Mouse (Mus musculus) kidney, postnatal 0 days (tissue): ENCODE results near the gene Lrmda. TPM values are rescaled to one million over a fixed set of nuclear protein-coding genes. Genes with fewer than 3 reads are reported as not detected.

Experiments
- ATAC-seq: fragments of 200-750 bp; cut with Nextera tagmentation; replicated peaks from 2 replicates; pipeline ENCODE4 v1.8.0; 2017; ENCODE audit warnings: low read depth, moderate number of reproducible peaks, moderate TSS enrichment, moderate library complexity; ENCODE audit not compliant: low FRiP score
- DNase-seq: peaks from one replicate; pipeline ENCODE4 v3.0.0-alpha.2; 2016; ENCODE audit warnings: low spot score
- H3K27ac ChIP-seq: fragments of 300-500 bp; sonication (generic); 2 replicates; pipeline ENCODE4 v1.5.1; 2014; ENCODE audit warnings: mild to moderate bottlenecking
- H3K27me3 ChIP-seq: fragments of 300-500 bp; sonication (generic); 2 replicates; pipeline ENCODE4 v1.6.1; 2014; ENCODE audit warnings: low read length, mixed read lengths; ENCODE audit not compliant: insufficient read depth
- H3K36me3 ChIP-seq: fragments of 300-500 bp; sonication (generic); 2 replicates; pipeline ENCODE4 v1.6.1; 2014; ENCODE audit warnings: low read length, mixed read lengths; ENCODE audit not compliant: insufficient read depth
- H3K4me1 ChIP-seq: fragments of 300-500 bp; sonication (generic); replicated peaks from 2 replicates; pipeline ENCODE4 v1.6.1; 2014; ENCODE audit warnings: antibody characterized with exemption, low read length, mixed read lengths; ENCODE audit not compliant: insufficient read depth
- H3K4me2 ChIP-seq: fragments of 300-500 bp; sonication (generic); 2 replicates; pipeline ENCODE4 v1.6.1; 2014; ENCODE audit warnings: mild to moderate bottlenecking, low read length, moderate library complexity, mixed read lengths
- H3K4me3 ChIP-seq: fragments of 300-500 bp; sonication (generic); replicated peaks from 2 replicates; pipeline ENCODE4 v1.5.1; 2014; ENCODE audit warnings: low read depth, low read length
- H3K9ac ChIP-seq: fragments of 300-500 bp; sonication (generic); 2 replicates; pipeline ENCODE4 v1.6.1; 2014; ENCODE audit warnings: low read depth, low read length
- H3K9me3 ChIP-seq: fragments of 300-500 bp; sonication (generic); replicated peaks from 2 replicates; pipeline ENCODE4 v1.6.1; 2016; ENCODE audit warnings: low read length, inconsistent platforms, mixed read lengths
- CTCF ChIP-seq: IDR thresholded peaks from 2 replicates; pipeline ENCODE4 v1.5.1; 2016; ENCODE audit warnings: antibody characterized with exemption, low read depth, mild to moderate bottlenecking, moderate library complexity
- WGBS: fragments of 180-500 bp; shearing (Covaris S2); extraction: QIAGEN DNeasy Blood & Tissue Kit; methylation state at CpG from one replicate; pipeline ENCODE4 v1.1.7; 2014; 5-methylcytosine and 5-hydroxymethylcytosine counted together
- polyA plus RNA-seq: library from polyadenylated mRNA; unstranded; fragments of >200 nt; fragmentation: Nextera tagmentation; extraction: Ambion mirVana; gene quantifications from 2 replicates; pipeline ENCODE4 v1.2.1, GENCODE M21; 2015

The Lrmda gene
- polyA plus RNA-seq, 1 experiment from 2014 or later: 0.83 TPM

GRCm38 (mm10) chr14:22727548-22727947, 708.0 kb downstream of the Lrmda start:
- no peaks in the 10 kb centered on the region for H3K36me3 ChIP-seq
- no peaks in the 10 kb centered on the region for H3K9me3 ChIP-seq
- H3K4me3 ChIP-seq: no peak overlapping the region
- no peak for TF ChIP-seq CTCF
- no peak overlapping the region for H3K4me2 ChIP-seq
- ATAC-seq (no peak), DNase-seq (no peak)
- H3K4me1 ChIP-seq: no peaks in the 10 kb centered on the region
- no peak overlapping the region for H3K27ac ChIP-seq
- 66% methylated on average over 2 of the region's 2 CpGs for WGBS
- H3K9ac ChIP-seq: no peak overlapping the region
- no peaks in the 10 kb centered on the region for H3K27me3 ChIP-seq

GRCm38 (mm10) chr14:22728611-22729223, 709.2 kb downstream of the Lrmda start:
- no peak overlapping the region for H3K9ac ChIP-seq
- H3K36me3 ChIP-seq: no peaks in the 10 kb centered on the region
- TF ChIP-seq CTCF: no peak
- H3K27me3 ChIP-seq: no peaks in the 10 kb centered on the region
- no peak overlapping the region for H3K27ac ChIP-seq
- no peak overlapping the region for H3K4me2 ChIP-seq
- H3K4me3 ChIP-seq: no peak overlapping the region
- DNase-seq (no peak), ATAC-seq (no peak)
- H3K4me1 ChIP-seq: no peaks in the 10 kb centered on the region
- 81% methylated on average over 8 of the region's 8 CpGs for WGBS
- H3K9me3 ChIP-seq: no peaks in the 10 kb centered on the region

- ATAC-seq (no peak), DNase-seq (no peak)
- Histone ChIP-seq H3K9ac (no peak overlapping the region), H3K36me3 (no peaks in the 10 kb centered on the region), H3K9me3 (no peaks in the 10 kb centered on the region), H3K4me1 (no peaks in the 10 kb centered on the region), H3K4me3 (no peak overlapping the region), H3K27me3 (no peaks in the 10 kb centered on the region), H3K27ac (no peak overlapping the region), H3K4me2 (no peak overlapping the region)
- TF ChIP-seq CTCF: no peak
- WGBS: 68% methylated on average over 11 of the region's 11 CpGs
These were observed 719.1 kb downstream of the Lrmda start for GRCm38 (mm10) chr14:22738603-22739002.

- ATAC-seq (no peak), DNase-seq (no peak)
- no peaks in the 10 kb centered on the region for H3K9me3 ChIP-seq
- no peak for TF ChIP-seq CTCF
- H3K4me1 ChIP-seq: peaks cover 4% of the 10 kb centered on the region; the same call in 1 of the 2 replicates
- no peak overlapping the region for H3K4me3 ChIP-seq
- no peak overlapping the region for H3K4me2 ChIP-seq
- no peaks in the 10 kb centered on the region for H3K36me3 ChIP-seq
- H3K27ac ChIP-seq: no peak overlapping the region
- H3K9ac ChIP-seq: no peak overlapping the region
- H3K27me3 ChIP-seq: no peaks in the 10 kb centered on the region
These were observed 723.0 kb downstream of the Lrmda start for GRCm38 (mm10) chr14:22742527-22742926.

GRCm38 (mm10) chr14:22743264-22743663, 723.8 kb downstream of the Lrmda start:
- Histone ChIP-seq H3K9me3 (no peaks in the 10 kb centered on the region), H3K9ac (no peak overlapping the region), H3K4me1 (peaks cover 4% of the 10 kb centered on the region; the same call in 1 of the 2 replicates), H3K27ac (no peak overlapping the region), H3K36me3 (no peaks in the 10 kb centered on the region), H3K27me3 (no peaks in the 10 kb centered on the region), H3K4me2 (no peak overlapping the region), H3K4me3 (no peak overlapping the region)
- no peak for DNase-seq
- ATAC-seq: no peak
- WGBS: 85% methylated on average over 4 of the region's 4 CpGs
- no peak for TF ChIP-seq CTCF

GRCm38 (mm10) chr14:22744701-22745100, 725.2 kb downstream of the Lrmda start:
- no peaks in the 10 kb centered on the region for H3K36me3 ChIP-seq
- H3K27me3 ChIP-seq: no peaks in the 10 kb centered on the region
- H3K4me2 ChIP-seq: no peak overlapping the region
- DNase-seq: no peak
- no peak overlapping the region for H3K9ac ChIP-seq
- H3K4me1 ChIP-seq: peaks cover 4% of the 10 kb centered on the region; the same call in 1 of the 2 replicates
- WGBS: 41% methylated on average over 5 of the region's 5 CpGs
- H3K9me3 ChIP-seq: no peaks in the 10 kb centered on the region
- TF ChIP-seq CTCF: no peak
- H3K27ac ChIP-seq: no peak overlapping the region
- no peak overlapping the region for H3K4me3 ChIP-seq
- no peak for ATAC-seq
